Mouse (Mus musculus) forebrain, embryonic 13.5 days (tissue): ENCODE measurements at regions not wholly inside any gene's neighbourhood (a gene's known extent, or its start where the extent isn't known, plus 50 kb on each side); places are given as distances from the start of the nearest gene placed in this dataset.
A peak's percentile ranks its signal among the peaks of the same experiment; 100 is the strongest.
"Not testable (repeated sequence)": the region's sequence is repeated elsewhere in the genome, so short reads cannot be mapped to it uniquely, and the experiment has no call there.

Experiments used
- ATAC-seq: fragments of 200-750 bp; cut with Nextera tagmentation; 2 replicates; pipeline ENCODE4 v1.8.0; 2017
- H3K27ac ChIP-seq: fragments of 300-500 bp; sonication (generic); 2 replicates; pipeline ENCODE4 v1.5.1; 2015; ENCODE audit warnings: inconsistent platforms, mild to moderate bottlenecking, moderate library complexity
- H3K27me3 ChIP-seq: fragments of 300-500 bp; sonication (generic); 2 replicates; pipeline ENCODE4 v1.6.1; 2015; ENCODE audit warnings: mild to moderate bottlenecking, inconsistent platforms
- H3K36me3 ChIP-seq: fragments of 300-500 bp; sonication (generic); 2 replicates; pipeline ENCODE4 v1.6.1; 2015; ENCODE audit warnings: mild to moderate bottlenecking, inconsistent platforms; ENCODE audit not compliant: poor library complexity, severe bottlenecking
- H3K4me1 ChIP-seq: fragments of 300-500 bp; sonication (generic); 2 replicates; pipeline ENCODE4 v1.6.1; 2015; ENCODE audit warnings: inconsistent platforms
- H3K4me2 ChIP-seq: fragments of 300-500 bp; sonication (generic); 2 replicates; pipeline ENCODE4 v1.6.1; 2015; ENCODE audit warnings: inconsistent platforms, mild to moderate bottlenecking, moderate library complexity
- H3K4me3 ChIP-seq: fragments of 300-500 bp; sonication (generic); 2 replicates; pipeline ENCODE4 v1.5.1; 2015; ENCODE audit warnings: mild to moderate bottlenecking, inconsistent platforms
- H3K9ac ChIP-seq: fragments of 300-500 bp; sonication (generic); 2 replicates; pipeline ENCODE4 v1.6.1; 2015; ENCODE audit warnings: mild to moderate bottlenecking, inconsistent platforms
- H3K9me3 ChIP-seq: fragments of 300-500 bp; sonication (generic); replicated peaks from 2 replicates; pipeline ENCODE4 v1.6.1; 2016; ENCODE audit warnings: inconsistent platforms
- WGBS: fragments of 180-500 bp; shearing (Covaris S2); methylation state at CpG from one replicate; pipeline ENCODE4 v1.1.7; 2015; 5-methylcytosine and 5-hydroxymethylcytosine counted together

DNA sequence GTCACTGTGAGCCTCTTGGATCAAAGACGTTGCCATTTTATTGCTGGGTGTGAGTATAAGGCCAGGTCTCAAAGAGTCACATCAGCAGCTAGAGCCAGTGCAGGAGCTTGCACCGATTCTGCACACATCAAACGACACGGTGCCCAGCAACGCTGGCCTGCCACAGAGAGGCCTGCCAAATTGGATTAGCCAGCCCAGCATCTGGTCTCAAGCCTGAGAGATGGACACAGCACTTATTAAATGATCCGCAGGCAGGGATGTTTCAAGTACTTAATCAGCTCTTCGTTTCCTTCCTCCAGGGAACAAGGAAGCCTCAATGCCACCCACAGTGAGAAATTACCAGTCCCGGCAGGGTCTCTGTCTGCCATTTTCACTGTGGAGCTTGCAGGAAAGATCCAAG is 106.1 kb upstream of the Shb start:
- Histone ChIP-seq H3K4me1 (peaks cover 26% of the 10 kb centered on the region), H3K36me3 (no peaks in the 10 kb centered on the region), H3K9me3 (peaks cover 6% of the 10 kb centered on the region; the same call in 1 of the 2 replicates), H3K27me3 (no peaks in the 10 kb centered on the region), H3K4me3 (no peak overlapping the region), H3K9ac (no peak overlapping the region), H3K4me2 (no peak overlapping the region), H3K27ac (no peak overlapping the region)
- WGBS, result 24% methylated on average over 8 of the region's 8 CpGs
- ATAC-seq, result no peak

- Histone ChIP-seq H3K4me3 (no peak overlapping the region), H3K9ac (no peak overlapping the region), H3K36me3 (no peaks in the 10 kb centered on the region), H3K9me3 (peaks cover 3% of the 10 kb centered on the region; the same call in 1 of the 2 replicates), H3K27ac (no peak overlapping the region), H3K4me1 (peaks cover 14% of the 10 kb centered on the region; the same call in 1 of the 2 replicates), H3K4me2 (no peak overlapping the region), H3K27me3 (no peaks in the 10 kb centered on the region)
- ATAC-seq, result no peak
- 36% methylated on average over 7 of the region's 7 CpGs for whole genome bisulfite sequencing
Observed at GRCm38 (mm10) chr4:45631276-45632045, 99.2 kb upstream of the Shb start.

DNA sequence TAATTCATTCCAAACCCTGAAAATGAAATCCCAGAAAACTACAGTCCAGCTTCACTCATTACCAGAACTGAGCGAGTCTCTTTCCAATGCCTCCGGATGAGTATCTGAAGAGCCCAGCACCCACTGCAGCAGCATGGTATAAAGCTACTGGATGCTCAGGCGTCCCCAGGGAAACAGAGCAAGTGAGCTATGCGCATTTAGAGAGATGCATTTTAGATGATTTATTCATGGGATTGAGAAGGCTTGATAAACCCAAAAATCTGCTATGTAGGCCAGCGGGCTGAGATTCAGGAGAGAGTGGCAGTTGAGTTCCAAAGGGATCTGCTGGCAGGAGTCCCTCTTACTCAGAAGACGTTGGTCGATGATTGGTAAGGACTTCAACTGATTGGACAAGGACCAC is 93.4 kb upstream of the Shb start:
- Histone ChIP-seq H3K36me3 (no peaks in the 10 kb centered on the region), H3K9ac (no peak overlapping the region), H3K9me3 (no peaks in the 10 kb centered on the region), H3K27me3 (no peaks in the 10 kb centered on the region), H3K27ac (no peak overlapping the region), H3K4me3 (no peak overlapping the region), H3K4me2 (no peak overlapping the region), H3K4me1 (peaks cover 2% of the 10 kb centered on the region; the same call in 1 of the 2 replicates)
- ATAC-seq, result no peak
- WGBS, result 80% methylated on average over 7 of the region's 7 CpGs

- Histone ChIP-seq H3K9me3 (no peaks in the 10 kb centered on the region), H3K36me3 (no peaks in the 10 kb centered on the region), H3K27ac (no peak overlapping the region), H3K4me3 (no peak overlapping the region), H3K27me3 (no peaks in the 10 kb centered on the region), H3K4me2 (no peak overlapping the region), H3K4me1 (peaks cover 7% of the 10 kb centered on the region), H3K9ac (no peak overlapping the region)
- no peak for ATAC-seq
- 94% methylated on average over 5 of the region's 5 CpGs for WGBS
Observed at GRCm38 (mm10) chr4:45622017-45622416, 89.7 kb upstream of the Shb start.

DNA sequence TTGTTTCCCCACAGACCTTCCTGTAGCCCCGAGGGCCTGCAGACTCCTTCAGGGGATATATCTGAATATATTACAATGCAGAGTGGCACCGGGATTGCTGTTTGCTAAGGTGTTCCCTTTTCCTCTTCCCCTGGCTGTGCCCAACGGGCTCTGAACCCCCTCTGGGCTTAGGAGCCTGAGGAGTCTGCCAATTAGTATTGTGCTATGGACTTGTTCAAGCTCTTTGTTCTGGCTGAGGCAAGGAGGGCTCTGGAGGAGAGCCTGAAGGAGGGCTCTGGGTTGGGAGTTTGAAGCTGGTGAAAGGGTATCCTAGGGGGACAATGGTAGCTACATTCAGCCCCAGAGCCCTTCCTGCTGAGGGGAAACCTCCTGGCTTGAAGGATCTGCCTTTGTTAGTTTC is 84.9 kb upstream of the Shb start:
- Histone ChIP-seq H3K4me1 (peaks cover 15% of the 10 kb centered on the region), H3K4me2 (no peak overlapping the region), H3K9ac (no peak overlapping the region), H3K36me3 (no peaks in the 10 kb centered on the region), H3K27ac (0 out of 2 replicates have a peak overlapping the region, but pooled peaks have one; percentile 22), H3K4me3 (no peak overlapping the region), H3K27me3 (no peaks in the 10 kb centered on the region), H3K9me3 (no peaks in the 10 kb centered on the region)
- ATAC-seq, result no peak
- WGBS, result 15% methylated on average over 3 of the region's 3 CpGs

DNA sequence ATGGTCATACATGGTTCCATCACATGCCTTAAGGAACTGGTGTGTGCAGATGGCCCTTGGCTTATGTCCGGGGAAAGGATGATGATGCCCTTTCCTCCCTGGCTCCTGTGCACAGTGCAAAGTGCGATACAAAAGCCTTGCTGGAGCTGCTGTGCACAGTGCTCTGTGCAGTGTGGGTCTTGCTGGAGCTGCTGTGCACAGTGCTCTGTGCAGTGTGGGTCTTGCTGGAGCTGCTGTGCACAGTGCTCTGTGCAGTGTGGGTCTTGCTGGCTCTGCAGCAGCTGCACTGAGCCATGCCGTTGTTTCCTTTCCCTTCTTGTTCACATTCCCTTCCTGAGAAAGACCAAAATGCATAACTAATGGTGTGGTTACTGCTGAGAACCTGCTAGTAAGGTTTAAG is 81.2 kb upstream of the Shb start:
- not testable (repeated sequence) for H3K27me3 ChIP-seq, H3K9me3 ChIP-seq, H3K36me3 ChIP-seq, H3K4me2 ChIP-seq, H3K27ac ChIP-seq, H3K4me3 ChIP-seq, H3K9ac ChIP-seq, ATAC-seq
- peaks cover 15% of the 10 kb centered on the region for H3K4me1 ChIP-seq
- 63% methylated on average over 3 of the region's 3 CpGs for WGBS

GRCm38 (mm10) chr4:45612132-45612531 is 79.9 kb upstream of the Shb start:
- WGBS, result 60% methylated on average over 5 of the region's 5 CpGs

DNA sequence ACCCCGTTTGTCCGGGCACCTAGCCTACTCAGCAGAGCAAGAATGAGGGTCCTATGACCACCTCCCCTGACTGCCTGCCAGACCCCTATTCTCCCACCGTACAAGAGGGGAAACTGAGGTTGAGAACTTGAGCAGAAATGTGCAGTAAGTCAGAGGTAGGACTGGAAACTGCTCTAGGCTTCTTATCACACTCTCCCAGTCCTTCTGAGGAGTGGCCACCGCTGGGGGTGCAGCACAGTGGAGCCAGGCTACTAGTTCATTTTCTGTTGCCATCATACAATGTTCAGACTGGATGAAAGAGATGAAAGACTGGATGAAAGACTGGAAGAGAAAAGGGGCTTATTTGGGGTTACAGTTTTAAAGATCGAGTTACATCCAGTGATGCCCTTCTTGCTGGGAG is 78.7 kb upstream of the Shb start:
- no peak overlapping the region for H3K4me3 ChIP-seq
- H3K9me3 ChIP-seq, result no peaks in the 10 kb centered on the region
- no peak overlapping the region for H3K9ac ChIP-seq
- 86% methylated on average over 5 of the region's 5 CpGs for WGBS
- no peaks in the 10 kb centered on the region for H3K4me1 ChIP-seq
- no peaks in the 10 kb centered on the region for H3K36me3 ChIP-seq
- no peaks in the 10 kb centered on the region for H3K27me3 ChIP-seq
- H3K4me2 ChIP-seq, result no peak overlapping the region
- H3K27ac ChIP-seq, result no peak overlapping the region
- no peak for ATAC-seq

More at GRCm38 (mm10) chr4:45612132-45612531, 79.9 kb upstream of the Shb start:
- Histone ChIP-seq H3K9ac (no peak overlapping the region), H3K4me2 (no peak overlapping the region), H3K36me3 (no peaks in the 10 kb centered on the region), H3K4me3 (no peak overlapping the region), H3K27me3 (no peaks in the 10 kb centered on the region), H3K4me1 (peaks cover 8% of the 10 kb centered on the region), H3K9me3 (no peaks in the 10 kb centered on the region), H3K27ac (no peak overlapping the region)
- ATAC-seq, result no peak

- Histone ChIP-seq H3K27me3 (no peaks in the 10 kb centered on the region), H3K4me1 (no peaks in the 10 kb centered on the region), H3K4me3 (no peak overlapping the region), H3K4me2 (no peak overlapping the region), H3K27ac (no peak overlapping the region), H3K36me3 (no peaks in the 10 kb centered on the region), H3K9me3 (no peaks in the 10 kb centered on the region), H3K9ac (no peak overlapping the region)
- WGBS, result 76% methylated on average over 7 of the region's 7 CpGs
- no peak for ATAC-seq
Observed at GRCm38 (mm10) chr4:45606578-45606977, 74.3 kb upstream of the Shb start.

- Histone ChIP-seq H3K4me3 (no peak overlapping the region), H3K9ac (no peak overlapping the region), H3K4me1 (peaks cover under 1% of the 10 kb centered on the region), H3K36me3 (no peaks in the 10 kb centered on the region), H3K27ac (no peak overlapping the region), H3K4me2 (no peak overlapping the region), H3K27me3 (no peaks in the 10 kb centered on the region), H3K9me3 (no peaks in the 10 kb centered on the region)
- no peak for ATAC-seq
- WGBS, result 83% methylated on average over 4 of the region's 4 CpGs
Observed at GRCm38 (mm10) chr4:45605681-45606080, 73.4 kb upstream of the Shb start.

GRCm38 (mm10) chr4:45604271-45604800 is 72.1 kb upstream of the Shb start:
- H3K27me3 ChIP-seq, result no peaks in the 10 kb centered on the region
- no peak for ATAC-seq
- no peaks in the 10 kb centered on the region for H3K36me3 ChIP-seq
- no peak overlapping the region for H3K4me3 ChIP-seq
- H3K4me1 ChIP-seq, result peaks cover 4% of the 10 kb centered on the region
- no peak overlapping the region for H3K4me2 ChIP-seq
- WGBS, result 37% methylated on average over 5 of the region's 5 CpGs
- no peaks in the 10 kb centered on the region for H3K9me3 ChIP-seq
- H3K9ac ChIP-seq, result no peak overlapping the region
- H3K27ac ChIP-seq, result no peak overlapping the region

GRCm38 (mm10) chr4:45600520-45600919 is 68.2 kb upstream of the Shb start:
- 0 out of 2 replicates have a peak, but pooled peaks cover 2% of the 10 kb centered on the region for H3K27me3 ChIP-seq
- H3K4me3 ChIP-seq, result no peak overlapping the region
- H3K4me2 ChIP-seq, result no peak overlapping the region
- peaks cover 4% of the 10 kb centered on the region for H3K4me1 ChIP-seq
- H3K36me3 ChIP-seq, result no peaks in the 10 kb centered on the region
- H3K27ac ChIP-seq, result peak overlapping the region; percentile 40; the same call in 1 of the 2 replicates
- H3K9ac ChIP-seq, result 0 out of 2 replicates have a peak overlapping the region, but pooled peaks have one; percentile 21
- no peak for ATAC-seq
- no peaks in the 10 kb centered on the region for H3K9me3 ChIP-seq
- WGBS, result 35% methylated on average over 9 of the region's 9 CpGs
